Mouse (Mus musculus) thymus, postnatal 36 days (tissue): ENCODE data around the gene Mknk2.

ENCODE experiments used
- DNase-seq, 2 experiments: peaks; one replicate each; pipeline ENCODE4 v3.0.0; 2022; ENCODE audit warnings: mixed read lengths in 2 of 2

The Mknk2 gene

DNA sequence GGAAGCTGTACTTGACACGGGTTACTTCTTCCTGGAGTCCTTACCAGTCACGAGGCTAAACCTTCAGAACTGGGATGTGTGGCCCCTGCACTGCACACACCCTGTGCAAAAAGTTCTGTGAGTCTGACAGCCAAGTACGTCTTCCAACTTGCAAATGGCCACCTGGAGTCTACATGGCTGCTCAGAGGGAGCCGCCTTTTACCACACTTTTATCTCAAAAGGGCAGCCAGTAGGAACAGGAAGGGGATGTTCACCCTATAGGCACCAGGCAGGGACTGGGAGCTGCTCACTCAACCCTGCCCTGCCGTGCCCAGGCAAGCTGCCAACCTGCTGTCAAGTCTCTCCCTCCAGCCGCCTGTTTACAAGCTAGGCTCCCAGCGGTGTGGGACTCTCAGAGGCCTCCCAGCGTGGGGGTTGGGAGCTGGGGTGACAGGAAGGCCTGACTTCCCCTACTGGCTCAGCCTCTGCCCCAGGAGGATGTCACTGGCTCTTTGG is at the start of gene Mknk2:
Mknk2 (minus strand) TSS at position 171 of the 495 bp plus-strand sequence.
- DNase-seq: peak; percentile 89 to 94

DNA sequence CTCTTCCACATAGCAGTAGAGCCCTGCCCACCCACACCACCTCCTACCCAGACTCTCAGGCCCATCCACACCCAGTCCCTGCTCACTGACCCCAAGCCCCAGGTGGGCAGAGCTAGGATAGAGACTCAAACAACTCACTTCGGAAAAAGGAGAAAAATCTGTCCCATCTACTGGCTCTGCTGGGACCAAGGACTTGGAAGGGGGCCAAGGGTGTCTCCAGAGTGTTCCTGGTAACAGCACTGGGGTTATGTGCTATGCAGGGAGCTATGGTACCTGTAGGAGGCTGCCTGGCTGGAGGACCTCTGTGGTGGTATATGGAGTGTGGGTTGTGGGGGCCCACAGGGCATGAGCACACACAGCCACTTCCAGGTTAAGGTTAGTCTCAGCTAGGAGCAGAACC is 39.4 kb upstream of the Mknk2 start:
- no peak for DNase-seq

DNA sequence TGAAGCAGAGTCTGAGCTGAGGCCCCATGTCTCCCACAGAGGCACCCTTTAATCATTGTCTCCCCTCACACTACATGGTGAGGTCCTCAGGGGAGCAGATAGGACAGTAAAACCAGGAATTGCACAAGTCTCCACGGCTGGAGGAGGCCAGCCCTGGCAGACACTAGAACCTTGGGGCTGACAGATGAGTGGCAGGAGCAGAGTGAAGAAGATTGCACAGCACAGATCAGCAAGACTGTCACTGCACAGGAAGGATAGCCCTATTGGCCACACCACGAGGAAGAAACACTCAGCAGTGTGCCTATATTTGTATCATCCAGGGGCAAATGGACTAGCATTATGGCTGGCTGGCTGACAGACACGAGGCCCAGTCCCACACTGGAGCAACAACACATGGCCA is 32.9 kb upstream of the Mknk2 start:
- DNase-seq: no peak

DNA sequence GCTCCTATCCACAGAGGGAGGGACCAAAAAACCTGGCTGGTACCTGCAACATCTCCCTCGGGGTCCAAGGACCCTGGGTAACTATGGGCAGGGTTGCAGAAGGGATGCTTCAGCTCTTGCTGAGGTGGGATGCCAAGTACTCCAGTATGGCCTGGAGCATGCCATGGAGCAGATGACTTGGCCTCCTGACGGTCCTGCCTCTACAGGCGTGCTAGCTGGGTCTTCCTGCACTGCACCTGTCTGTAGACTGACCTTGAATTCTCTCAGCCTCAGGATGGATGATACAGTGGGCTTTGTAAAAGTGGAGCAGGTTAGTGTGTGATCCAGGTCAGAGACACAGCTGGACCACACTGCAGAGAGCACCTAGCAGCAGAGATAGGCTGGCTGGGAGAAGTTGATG is 27.6 kb upstream of the Mknk2 start:
- DNase-seq: no peak

DNA sequence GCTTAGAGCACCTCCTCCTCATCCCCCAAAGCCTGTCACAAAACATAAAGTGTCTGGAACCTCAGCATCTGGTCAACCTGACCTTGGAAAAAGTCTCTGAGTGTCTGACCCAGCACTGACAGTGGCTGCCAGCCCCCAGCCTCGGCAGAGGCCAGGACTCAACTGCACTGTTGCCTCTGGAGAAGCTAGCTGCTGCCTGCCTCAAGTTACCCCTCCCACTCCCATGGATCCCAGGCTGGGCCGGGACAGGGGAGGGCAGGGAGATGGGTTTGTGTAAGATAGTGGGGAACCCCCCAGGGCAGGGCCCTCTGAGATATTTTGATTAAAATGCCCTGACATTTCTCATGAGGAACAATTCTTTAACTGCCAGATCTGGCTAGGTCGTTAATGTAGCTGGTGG is 27.1 kb upstream of the Mknk2 start:
- no peak for DNase-seq

DNA sequence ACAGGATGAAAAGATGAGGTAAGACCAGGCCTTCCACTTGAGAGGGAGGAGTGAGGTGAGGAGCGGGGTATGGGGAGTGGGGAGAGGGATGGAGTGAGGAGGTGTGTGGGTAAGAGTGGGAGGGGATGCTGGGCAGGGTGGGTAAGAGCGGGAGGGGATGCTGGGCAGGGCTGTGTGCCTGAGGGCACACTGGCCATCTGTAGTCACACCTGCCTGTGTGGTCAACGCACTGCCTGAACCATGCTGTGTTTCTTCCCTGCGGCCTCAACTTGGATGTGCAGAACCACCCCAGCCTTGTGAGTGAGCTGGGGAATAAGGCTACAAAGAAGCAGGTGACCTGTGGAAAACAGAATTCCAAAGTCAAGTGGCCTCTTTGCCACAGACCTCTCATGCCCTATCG is 26.5 kb upstream of the Mknk2 start:
- DNase-seq: peak in 1 of 2 experiments; percentile 21

DNA sequence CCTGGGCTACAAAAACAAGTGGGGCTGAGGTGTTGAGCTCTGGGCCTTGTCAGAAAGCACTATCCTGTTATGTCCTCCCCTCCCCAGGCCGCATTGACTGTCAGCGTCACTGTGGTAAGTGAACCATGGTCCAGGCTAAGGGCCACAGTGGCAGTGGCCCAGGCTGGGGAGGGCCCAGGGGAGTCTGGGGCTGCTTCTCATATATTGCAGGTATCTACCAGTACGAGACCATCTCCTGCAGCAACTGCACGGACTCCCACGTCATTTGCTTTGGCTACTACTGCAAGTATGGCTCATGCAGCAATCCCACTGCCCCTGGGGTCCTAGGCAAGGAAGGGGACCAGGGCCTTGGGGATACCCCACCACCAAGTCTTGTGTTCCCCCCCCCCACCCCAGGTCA is 25.7 kb upstream of the Mknk2 start:
- DNase-seq: peak in 1 of 2 experiments; percentile 38

DNA sequence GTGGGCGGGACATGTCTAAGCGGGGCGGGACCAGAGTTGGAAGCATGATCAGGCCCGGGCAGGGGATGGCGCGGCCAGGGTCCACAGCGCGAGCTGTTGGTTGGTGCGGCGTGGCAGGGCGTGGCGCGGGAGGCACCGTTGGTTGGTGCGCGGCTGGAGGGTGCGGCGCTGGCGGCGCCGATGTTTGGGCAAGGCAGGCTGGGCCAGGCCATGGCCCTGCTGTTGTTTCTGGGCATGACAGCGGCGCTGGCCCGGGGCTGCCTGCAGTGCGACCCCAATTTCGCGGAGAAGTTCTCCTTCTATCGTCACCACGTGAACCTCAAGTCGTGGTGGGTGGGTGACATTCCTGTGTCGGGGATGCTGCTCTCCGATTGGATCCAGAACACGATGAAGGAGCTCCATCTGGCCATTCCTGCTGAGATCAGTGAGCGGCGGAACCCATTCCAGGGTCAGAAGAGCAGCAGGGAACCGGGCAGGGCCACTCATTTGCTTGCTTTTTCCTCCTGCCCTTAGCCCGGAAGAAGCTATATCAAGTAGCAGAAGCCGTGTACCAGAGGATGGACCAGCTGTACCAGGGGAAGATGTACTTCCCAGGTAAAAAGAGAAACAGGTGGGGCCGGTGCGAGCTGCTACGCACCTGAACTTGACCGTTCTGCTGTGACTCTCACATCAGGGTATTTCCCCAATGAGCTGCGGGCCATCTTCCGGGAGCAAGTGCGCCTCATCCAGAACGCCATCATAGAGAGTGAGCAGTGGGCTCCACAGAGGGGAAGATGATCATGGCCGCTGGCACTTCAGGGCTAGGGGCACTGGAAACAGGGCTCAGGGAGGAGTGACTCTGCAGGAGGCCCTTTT is 24.9 kb upstream of the Mknk2 start:
- DNase-seq: peak; percentile 89 to 92

DNA sequence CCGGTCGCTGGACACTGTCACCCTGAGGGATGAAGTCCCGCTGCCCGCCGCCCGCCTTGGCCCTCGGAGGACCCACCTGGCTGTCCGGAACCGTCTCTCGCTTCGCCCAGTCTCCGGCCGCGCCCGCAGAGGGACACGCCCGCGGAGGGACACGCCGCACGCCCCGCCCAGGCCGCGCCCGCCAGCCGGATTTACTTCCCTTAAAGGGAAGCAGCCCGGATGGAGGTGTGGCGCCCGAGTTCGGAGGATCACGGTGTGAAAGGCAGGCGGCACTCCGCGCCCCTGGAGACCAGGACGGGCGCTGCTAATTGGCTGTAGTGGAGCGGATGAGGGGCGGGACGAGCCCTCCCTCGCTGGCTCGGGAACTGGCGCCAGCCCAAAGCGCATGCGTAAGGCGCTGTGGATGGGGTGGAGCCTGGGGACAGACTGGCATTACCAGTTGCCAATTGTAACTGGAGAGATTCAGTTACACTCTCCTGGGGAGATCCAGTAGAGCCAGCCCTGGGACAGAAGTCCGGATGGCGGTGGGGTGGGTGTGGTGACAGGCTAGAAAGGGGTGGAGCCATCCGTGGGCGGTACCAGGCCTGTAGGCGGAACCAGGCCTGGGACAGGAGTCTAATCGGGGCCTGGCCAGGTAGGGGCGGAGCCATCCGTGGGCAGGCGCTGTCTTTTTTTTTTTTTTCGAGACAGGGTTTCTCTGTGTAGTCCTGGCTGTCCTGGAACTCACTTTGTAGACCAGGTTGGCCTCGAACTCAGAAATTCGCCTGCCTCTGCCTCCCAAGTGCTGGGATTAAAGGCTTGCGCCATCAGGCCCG is 24.0 kb upstream of the Mknk2 start, which contains the start of the genes Mob3a and Izumo4:
Mob3a (minus strand) TSS at position 257 of the 815 bp plus-strand sequence.
Izumo4 (plus strand) TSS at position 464 of the 815 bp plus-strand sequence.
- DNase-seq: peak; percentile 97 to 100

DNA sequence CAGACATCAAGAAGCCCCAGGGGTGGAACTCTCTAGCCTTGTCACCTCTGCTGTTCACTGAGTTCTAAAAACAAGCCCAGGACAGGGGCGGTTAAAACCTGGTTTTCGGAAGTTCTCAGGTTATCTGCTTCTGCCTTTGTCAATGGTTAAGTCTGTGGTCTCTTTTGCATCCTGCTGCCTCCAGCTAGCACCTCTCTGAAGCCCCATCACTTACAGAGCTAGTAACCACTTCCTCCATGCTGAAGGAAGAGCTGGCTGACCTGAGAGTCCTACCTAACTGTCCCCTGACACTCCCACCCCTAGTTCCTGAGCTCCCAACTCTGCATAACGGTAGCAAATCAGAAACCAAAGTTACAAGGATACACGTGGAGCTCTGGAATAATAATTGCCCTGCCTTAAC is 22.8 kb upstream of the Mknk2 start:
- peak; percentile 64 to 73 for DNase-seq

DNA sequence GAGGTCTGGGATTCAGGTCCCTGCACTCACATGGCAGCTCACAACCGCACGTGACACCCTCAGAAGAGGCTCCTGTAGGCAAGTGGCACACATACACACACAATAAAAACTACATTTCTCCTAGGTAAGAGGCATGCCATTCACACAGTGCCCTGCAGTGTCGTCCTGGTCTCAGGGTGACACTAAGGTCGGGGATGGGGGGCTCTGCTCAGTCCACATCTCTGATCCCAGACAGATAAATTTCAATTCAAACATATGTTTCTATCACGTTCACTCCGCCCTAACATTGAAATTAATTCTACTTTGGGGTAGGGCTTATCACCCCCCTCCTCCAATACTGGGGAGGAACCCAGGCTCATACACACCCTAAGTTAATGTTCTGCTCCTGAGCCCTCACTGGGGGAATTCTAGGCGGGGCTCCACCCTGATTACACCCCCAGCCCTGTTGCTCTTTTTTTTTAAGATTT is 22.2 kb upstream of the Mknk2 start:
- DNase-seq: peak; percentile 26 to 46

DNA sequence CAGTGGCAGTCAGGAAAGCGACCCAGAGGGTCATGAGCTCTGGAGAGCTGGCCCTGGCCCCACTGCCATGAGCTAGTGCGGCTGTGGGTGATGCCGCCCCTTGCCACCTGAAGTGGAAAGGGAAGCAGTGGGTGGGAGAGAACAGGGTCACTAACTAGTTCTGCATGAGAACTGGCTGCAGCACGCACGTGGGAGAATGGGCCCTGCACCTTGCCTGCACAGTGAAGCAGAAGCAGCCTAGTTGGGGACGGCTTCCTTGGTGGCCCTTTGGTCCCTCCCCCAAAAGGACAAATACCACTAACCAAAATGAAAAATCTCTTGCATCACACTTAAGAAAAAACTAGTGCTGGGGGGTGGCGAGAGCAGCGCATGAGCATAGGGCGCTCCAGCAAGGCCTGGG is 20.7 kb upstream of the Mknk2 start:
- DNase-seq: peak; percentile 30 to 44

DNA sequence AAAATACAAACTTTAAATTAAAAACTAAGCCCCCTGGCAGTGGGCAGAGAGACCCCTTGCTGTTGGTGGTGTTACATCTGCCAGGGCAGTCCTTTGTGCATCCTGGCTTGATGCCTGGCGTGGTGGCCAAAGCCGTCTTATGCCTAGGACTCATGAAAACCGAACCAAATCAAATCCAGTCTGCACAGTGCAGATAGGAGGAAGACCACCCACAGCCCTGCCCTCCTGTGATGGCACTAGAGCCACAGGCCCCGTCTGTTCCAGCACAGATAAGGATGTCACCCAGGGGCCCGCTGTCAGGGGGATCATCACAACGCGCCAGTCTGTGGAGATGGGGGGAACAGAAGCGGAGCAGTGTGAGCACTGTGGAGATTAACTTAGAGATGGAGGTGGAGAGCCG is 19.9 kb upstream of the Mknk2 start:
- DNase-seq: peak; percentile 23 to 42

DNA sequence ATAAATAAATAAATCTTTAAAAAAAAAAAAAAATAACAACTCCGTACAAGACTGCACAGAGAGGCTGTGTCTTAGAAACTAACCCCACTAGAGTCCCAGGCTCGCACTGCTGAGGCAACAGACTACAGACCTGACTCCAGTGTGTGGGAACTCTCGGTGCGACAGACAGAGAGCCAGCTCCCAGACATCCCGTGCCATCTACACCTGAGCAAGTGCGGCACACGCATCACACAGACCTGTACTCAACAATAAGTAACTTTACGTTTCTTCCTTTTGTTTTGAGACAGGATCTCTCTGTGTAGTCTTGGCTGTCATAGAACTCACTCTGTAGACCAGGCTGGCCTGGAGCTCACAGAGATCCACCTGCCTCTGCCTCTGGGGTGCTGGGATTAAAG is 19.5 kb upstream of the Mknk2 start:
- DNase-seq: peak in 1 of 2 experiments; percentile 27

DNA sequence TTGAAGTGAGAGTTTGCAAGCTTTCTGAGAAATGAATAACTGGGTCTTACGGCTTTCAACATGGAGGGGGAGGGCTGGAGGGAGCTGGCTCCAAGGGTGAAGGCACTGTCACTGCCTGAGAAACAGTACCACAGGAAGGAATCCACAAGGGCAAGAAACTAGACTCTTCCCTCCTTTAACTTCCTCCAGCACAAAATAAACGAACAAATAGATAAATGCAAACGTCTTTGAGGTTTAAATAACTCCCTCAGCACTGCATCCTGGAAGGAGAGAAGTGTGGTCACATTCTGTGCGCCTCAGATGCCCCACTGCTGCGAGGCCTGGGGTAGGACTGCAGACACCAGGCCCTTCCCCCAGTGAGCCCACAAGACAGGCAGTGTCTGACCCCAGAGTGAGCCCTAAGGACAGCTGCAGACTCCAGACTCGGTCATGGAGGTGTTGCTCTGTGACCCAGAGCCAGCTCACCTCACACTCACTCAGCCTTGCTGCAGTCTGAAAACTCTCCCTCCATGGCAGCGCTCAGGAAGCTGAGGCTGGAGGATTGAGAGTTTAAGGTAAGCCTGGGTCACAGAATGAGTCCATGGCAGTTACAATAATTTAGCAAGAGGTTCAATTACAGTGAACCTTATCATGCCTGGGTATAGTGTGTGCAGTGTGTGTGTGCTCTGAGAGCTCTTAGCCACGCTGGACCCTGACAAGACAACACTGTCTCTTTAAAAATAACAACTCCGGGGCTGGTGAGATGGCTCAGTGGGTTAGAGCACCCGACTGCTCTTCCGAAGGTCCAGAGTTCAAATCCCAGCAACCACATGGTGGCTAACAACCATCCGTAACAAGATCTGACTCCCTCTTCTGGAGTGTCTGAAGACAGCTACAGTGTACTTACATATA is 18.8 kb upstream of the Mknk2 start:
- peak; percentile 36 to 46 for DNase-seq

DNA sequence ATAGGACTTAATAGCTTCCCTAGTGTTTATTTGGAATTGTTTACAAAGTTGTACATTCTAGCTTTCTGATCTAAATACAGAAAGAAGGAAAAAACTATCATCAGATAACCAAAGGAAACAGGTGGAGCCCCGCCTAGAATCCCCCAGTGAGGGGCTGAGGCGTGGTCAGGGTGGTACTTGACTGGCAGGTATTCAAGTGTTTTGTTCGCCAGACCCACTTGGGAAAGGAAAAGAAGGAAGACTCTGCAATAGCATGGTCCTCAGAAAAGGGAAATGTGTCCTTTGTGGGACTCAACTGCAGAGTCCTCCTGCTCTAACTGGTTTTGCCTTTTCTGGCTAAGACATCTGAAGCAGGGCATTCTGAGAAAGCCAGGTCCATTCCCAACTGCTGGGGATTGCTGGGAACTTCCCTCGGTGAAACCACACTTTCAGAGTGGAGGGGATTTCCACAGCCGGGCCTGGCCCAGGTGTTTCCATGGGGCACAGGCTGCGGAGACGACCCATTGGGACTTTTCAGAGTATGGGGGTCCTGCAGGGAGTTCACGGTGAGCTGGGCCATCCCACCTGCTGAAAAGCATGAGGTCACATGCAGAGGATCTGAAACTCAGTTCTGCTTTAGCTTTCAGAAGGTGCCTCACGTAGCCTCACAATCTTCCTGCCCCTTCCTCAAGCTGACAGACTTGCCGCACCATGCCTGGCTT is 18.0 kb upstream of the Mknk2 start:
- DNase-seq: peak; percentile 57 to 65

DNA sequence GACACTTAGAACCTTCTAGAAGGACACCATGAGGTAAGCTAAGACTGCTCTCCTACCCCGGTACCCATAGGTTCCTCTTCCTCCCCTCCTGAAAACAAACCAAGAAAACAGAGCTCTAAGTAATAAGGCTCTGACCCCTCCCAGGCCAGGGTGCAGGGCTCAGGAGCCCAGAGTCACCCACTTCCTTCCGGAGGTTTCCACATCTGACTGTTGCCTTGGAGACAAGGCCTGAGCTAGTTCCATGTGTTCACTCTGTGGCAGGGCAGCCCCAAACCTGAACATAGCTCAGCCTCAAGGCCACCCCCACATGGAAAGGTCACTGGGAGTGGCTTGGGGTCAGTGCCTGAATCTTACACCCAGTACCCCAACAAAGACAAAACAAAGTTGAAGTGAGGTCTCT is 17.3 kb upstream of the Mknk2 start:
- DNase-seq: peak; percentile 83 to 89

DNA sequence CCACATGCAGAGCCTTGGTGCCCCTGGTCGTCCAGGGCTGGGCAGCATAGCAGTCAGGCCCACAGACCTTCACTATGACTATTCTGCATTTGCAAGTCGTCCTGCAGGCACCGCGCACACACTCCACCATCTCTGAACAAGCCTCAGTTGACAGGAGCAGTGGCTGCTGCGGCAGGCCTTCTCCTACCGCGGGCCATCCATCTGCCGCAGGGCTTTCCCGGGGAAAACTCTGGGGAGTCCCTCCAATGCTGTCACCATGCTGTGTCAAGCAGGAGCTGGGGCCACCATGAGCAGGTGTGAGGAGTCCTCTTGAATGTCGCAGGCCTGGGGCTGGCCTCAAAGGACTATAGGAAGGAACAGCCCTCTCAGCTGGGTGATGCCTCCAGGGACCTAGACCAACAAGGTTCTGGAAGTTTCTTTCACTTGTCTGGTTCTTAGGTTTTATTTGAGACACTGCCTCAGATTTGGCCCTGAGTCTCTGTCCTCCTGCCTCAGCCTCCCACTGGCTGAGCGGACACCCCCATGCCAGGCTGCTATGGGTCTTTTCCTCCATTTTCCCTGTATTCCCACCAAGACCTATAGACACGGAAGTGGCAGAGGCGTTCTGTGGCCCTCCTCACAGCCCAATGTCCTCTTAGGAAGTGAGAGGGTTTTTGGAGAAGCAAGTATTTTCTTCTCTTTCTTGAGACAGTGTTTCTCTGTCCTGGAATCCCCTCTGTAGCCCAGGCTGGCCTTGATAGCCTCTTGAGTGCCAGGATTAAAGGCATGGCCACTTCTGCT is 16.4 kb upstream of the Mknk2 start:
- peak; percentile 35 to 53 for DNase-seq

DNA sequence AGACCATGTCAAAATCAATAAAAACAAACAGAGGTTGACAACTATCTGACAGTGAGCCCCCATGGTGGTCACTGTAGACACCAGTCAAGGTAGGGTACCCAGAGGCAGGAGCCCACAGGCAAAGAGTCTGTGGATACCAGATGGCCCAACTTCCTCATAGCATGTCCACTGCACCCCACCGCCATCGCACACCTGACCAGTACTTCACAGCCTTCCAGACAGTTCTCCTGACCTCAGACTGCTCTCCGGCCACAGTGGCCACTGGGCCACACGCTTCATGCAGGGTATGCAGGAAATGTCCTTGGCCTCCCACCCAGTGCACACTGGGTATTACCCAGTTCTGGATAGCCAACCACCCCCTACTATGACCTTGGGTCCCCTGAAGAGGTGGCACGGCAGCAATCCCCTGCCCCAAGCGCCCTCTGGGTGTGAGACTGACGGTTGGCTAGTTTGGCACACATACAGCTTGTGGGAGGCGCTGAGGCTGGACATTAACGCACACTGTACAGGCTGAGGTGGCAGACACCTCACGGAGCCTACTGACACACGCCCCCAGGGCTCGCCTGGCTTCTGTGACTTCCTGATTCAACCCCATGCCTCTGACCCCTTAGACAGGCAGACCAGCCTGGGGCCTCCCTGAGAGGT is 15.6 kb upstream of the Mknk2 start:
- peak; percentile 25 to 47 for DNase-seq
